Mouse (Mus musculus) macrophage (primary cell): ENCODE results near the gene Sorcs2. TPM values are rescaled to one million over a fixed set of nuclear protein-coding genes. Genes with fewer than 3 reads are reported as not detected.

Experiments
- H3K27ac ChIP-seq: fragments of 350-480 bp; formaldehyde crosslinking; 2 replicates; pipeline ENCODE4 v1.9.0; 2021
- H3K36me3 ChIP-seq: fragments of 350-480 bp; formaldehyde crosslinking; 2 replicates; pipeline ENCODE4 v1.9.0; 2021; ENCODE audit errors: inconsistent target
- H3K4me3 ChIP-seq: fragments of 350-480 bp; formaldehyde crosslinking; 2 replicates; pipeline ENCODE4 v1.9.0; 2021; ENCODE audit errors: inconsistent target
- H3K79me2 ChIP-seq: fragments of 350-480 bp; formaldehyde crosslinking; 2 replicates; pipeline ENCODE4 v1.9.0; 2021; ENCODE audit errors: inconsistent target
- whole genome bisulfite sequencing: methylation state at CpG from one replicate; pipeline ENCODE4 v1.1.7; 2026; ENCODE audit warnings: inconsistent platforms; ENCODE audit not compliant: missing documents; 5-methylcytosine and 5-hydroxymethylcytosine counted together
- polyA plus RNA-seq: library from polyadenylated mRNA; stranded (reverse); fragments of 250-400 nt; gene quantifications from 3 replicates; pipeline ENCODE4 v1.2.4, GENCODE M21; 2018; ENCODE audit warnings: inconsistent platforms

Gene Sorcs2
- polyA plus RNA-seq, 1 experiment from 2014 or later, result not detected

DNA sequence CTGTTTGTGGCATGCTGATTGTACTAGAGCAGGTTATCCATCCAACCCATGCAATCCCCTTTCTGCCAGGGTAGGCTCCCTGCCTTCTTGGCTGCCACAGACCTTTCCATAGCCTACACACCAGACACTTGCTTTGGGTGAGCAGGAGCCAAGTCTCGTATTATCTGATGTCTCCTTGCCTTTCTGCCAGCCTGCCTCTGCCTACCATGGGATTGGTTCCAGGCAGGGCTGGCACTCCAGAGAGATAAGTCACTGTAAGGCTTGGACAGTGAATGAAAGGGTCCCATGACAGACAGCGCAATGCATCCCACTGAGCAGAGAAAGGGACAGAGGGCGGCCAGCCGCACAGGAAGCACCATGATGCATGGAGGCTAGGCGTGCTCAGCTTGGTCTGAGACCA is 358.3 kb downstream of the Sorcs2 start:
- 89% methylated on average over 5 of the region's 5 CpGs for WGBS
- H3K4me3 ChIP-seq, result no peak overlapping the region

GRCm38 (mm10) chr5:36033531-36034426 is 364.2 kb downstream of the Sorcs2 start:
- 51% methylated on average over 7 of the region's 8 CpGs for WGBS
- Histone ChIP-seq H3K79me2 (no peaks in the 10 kb centered on the region), H3K36me3 (no peaks in the 10 kb centered on the region), H3K27ac (no peak overlapping the region), H3K4me3 (no peak overlapping the region)

More for the DNA sequence above, 358.3 kb downstream of the Sorcs2 start:
- Histone ChIP-seq H3K27ac (no peak overlapping the region), H3K79me2 (no peaks in the 10 kb centered on the region), H3K36me3 (no peaks in the 10 kb centered on the region)

GRCm38 (mm10) chr5:36025076-36025475 is 372.9 kb downstream of the Sorcs2 start:
- H3K36me3 ChIP-seq, result no peaks in the 10 kb centered on the region
- whole genome bisulfite sequencing, result 90% methylated on average over 4 of the region's 4 CpGs
- no peak overlapping the region for H3K4me3 ChIP-seq

GRCm38 (mm10) chr5:36024003-36024685 is 373.8 kb downstream of the Sorcs2 start:
- WGBS, result 60% methylated on average over 9 of the region's 9 CpGs
- Histone ChIP-seq H3K4me3 (no peak overlapping the region), H3K79me2 (no peaks in the 10 kb centered on the region), H3K27ac (no peak overlapping the region), H3K36me3 (no peaks in the 10 kb centered on the region)

More at GRCm38 (mm10) chr5:36025076-36025475, 372.9 kb downstream of the Sorcs2 start:
- no peaks in the 10 kb centered on the region for H3K79me2 ChIP-seq
- no peak overlapping the region for H3K27ac ChIP-seq

- H3K4me3 ChIP-seq, result no peak overlapping the region
- 75% methylated on average over 1 of the region's 1 CpGs for WGBS
- no peak overlapping the region for H3K27ac ChIP-seq
- no peaks in the 10 kb centered on the region for H3K36me3 ChIP-seq
- H3K79me2 ChIP-seq, result no peaks in the 10 kb centered on the region
These were observed 375.6 kb downstream of the Sorcs2 start for GRCm38 (mm10) chr5:36022361-36022760.

DNA sequence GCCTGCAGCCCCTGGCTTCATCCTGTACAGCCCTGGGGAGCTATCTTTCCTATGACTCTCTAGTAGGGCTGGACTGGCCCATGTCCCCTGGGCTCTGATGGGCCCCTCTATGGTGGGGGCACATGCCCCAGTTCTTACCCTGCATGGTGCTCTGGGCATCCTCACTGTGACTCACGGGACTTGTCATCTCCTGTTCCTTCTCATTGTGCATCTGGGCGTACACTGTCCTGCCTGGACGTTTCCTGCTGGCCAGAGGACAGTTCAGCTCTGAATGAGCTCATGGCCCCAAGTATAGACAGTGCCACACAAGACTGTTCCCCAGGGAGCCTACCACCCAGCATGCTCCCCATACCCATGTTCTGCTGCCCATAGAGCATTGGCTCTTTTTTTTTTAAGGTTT is 376.8 kb downstream of the Sorcs2 start:
- Histone ChIP-seq H3K79me2 (no peaks in the 10 kb centered on the region), H3K27ac (no peak overlapping the region), H3K4me3 (no peak overlapping the region), H3K36me3 (no peaks in the 10 kb centered on the region)
- 91% methylated on average over 3 of the region's 3 CpGs for WGBS

- Histone ChIP-seq H3K36me3 (no peaks in the 10 kb centered on the region), H3K4me3 (no peak overlapping the region)
- WGBS, result 91% methylated on average over 3 of the region's 3 CpGs
These were observed 379.6 kb downstream of the Sorcs2 start for GRCm38 (mm10) chr5:36018366-36018765.

DNA sequence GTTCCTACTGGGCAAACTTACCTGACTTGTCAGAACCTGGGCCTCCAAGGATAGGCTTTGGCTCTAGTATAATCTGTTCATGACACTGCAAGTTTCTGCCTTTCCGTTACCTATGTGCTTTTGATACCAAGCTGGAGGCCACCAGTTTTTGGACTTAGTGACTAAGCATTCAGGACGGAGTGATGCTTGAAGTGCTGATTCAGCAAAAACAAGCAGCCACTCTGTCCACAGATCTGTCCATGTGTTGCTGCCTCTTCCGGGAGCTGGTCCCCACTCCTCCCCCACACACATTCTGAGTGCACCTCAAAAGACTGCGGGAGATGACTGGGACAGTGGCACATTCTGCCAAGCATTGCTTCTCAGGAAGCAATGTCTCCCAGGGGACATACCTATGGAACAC is 388.5 kb downstream of the Sorcs2 start:
- H3K79me2 ChIP-seq, result no peaks in the 10 kb centered on the region
- no peaks in the 10 kb centered on the region for H3K36me3 ChIP-seq
- WGBS, result 72% methylated on average over 4 of the region's 4 CpGs
- no peak overlapping the region for H3K4me3 ChIP-seq
- no peak overlapping the region for H3K27ac ChIP-seq

More at GRCm38 (mm10) chr5:36018366-36018765, 379.6 kb downstream of the Sorcs2 start:
- Histone ChIP-seq H3K79me2 (no peaks in the 10 kb centered on the region), H3K27ac (no peak overlapping the region)

GRCm38 (mm10) chr5:36007649-36008048 is 390.3 kb downstream of the Sorcs2 start:
- 90% methylated on average over 10 of the region's 10 CpGs for WGBS
- Histone ChIP-seq H3K79me2 (no peaks in the 10 kb centered on the region), H3K27ac (no peak overlapping the region), H3K36me3 (no peaks in the 10 kb centered on the region), H3K4me3 (no peak overlapping the region)

GRCm38 (mm10) chr5:36006586-36006985 is 391.4 kb downstream of the Sorcs2 start:
- no peaks in the 10 kb centered on the region for H3K79me2 ChIP-seq

DNA sequence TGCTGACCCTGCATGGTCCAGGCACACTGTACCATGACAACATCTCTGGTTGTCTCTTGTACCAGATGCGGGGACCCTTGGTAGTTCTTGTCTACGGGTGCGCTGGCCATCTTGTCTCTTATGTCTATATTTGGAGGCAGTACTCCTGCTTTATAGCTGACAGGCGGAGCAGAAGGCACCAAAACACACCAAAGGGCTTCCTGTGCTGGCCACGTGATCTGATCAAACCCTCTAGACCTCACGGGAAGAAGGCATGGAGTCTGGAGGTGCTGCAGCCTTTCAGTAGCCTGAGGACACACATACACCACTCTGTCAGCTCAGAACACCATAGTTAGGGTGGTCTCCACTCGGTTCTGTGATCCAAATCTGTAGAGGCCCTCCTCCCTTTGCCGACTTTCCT is 391.8 kb downstream of the Sorcs2 start:
- WGBS, result 62% methylated on average over 8 of the region's 8 CpGs

More at GRCm38 (mm10) chr5:36006586-36006985, 391.4 kb downstream of the Sorcs2 start:
- Histone ChIP-seq H3K27ac (no peak overlapping the region), H3K36me3 (no peaks in the 10 kb centered on the region), H3K4me3 (no peak overlapping the region)
- WGBS, result 79% methylated on average over 5 of the region's 5 CpGs

DNA sequence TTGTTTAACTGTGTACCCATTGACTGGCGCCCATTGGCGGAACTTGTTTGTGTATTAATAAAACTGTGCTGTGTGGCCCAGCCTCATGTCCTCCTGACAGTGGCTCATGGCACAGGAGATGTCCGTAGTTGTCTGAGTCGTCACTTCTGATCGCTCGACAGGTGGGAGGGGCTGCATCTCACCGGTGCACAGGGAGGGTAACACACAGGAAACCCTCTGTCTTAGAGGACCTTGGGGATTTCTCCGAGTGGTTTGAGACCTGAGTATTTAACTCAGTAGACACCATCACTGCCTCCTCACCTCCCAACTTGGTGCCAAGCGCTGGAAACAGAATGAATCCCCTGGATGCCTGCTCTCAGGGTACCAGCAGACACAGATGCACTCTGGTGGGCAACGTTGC is 394.1 kb downstream of the Sorcs2 start:
- WGBS, result 81% methylated on average over 10 of the region's 10 CpGs
- H3K4me3 ChIP-seq, result no peak overlapping the region

More for the DNA sequence above, 391.8 kb downstream of the Sorcs2 start:
- no peaks in the 10 kb centered on the region for H3K79me2 ChIP-seq
- no peaks in the 10 kb centered on the region for H3K36me3 ChIP-seq
- H3K27ac ChIP-seq, result no peak overlapping the region
- no peak overlapping the region for H3K4me3 ChIP-seq

GRCm38 (mm10) chr5:35989986-35990735 is 407.8 kb downstream of the Sorcs2 start:
- WGBS, result 97% methylated on average over 11 of the region's 11 CpGs
- H3K36me3 ChIP-seq, result no peaks in the 10 kb centered on the region
- H3K4me3 ChIP-seq, result no peak overlapping the region
- no peak overlapping the region for H3K27ac ChIP-seq
- H3K79me2 ChIP-seq, result no peaks in the 10 kb centered on the region

More for the DNA sequence above, 394.1 kb downstream of the Sorcs2 start:
- Histone ChIP-seq H3K27ac (no peak overlapping the region), H3K36me3 (no peaks in the 10 kb centered on the region), H3K79me2 (no peaks in the 10 kb centered on the region)

DNA sequence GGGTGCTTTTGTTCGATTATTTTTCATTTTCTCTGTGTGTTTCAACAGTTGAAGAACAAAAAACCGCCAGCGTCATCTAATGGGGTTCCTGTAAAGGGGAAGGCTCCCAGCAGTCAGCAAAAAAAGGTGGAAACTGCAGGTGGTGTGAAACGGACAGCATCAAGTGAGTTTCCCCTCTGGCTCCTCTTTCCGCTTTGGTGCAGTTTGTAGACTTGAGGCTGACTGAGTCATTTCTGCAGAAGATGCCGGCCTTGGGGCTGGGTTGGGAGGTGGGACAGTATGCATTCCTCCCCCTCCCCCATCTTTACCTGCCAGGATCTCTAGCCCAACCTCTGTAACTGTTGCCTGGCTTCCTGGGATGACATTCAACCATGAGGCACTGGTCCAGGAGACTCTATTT is 408.4 kb downstream of the Sorcs2 start:
- WGBS, result 77% methylated on average over 6 of the region's 6 CpGs

More for the DNA sequence above, 408.4 kb downstream of the Sorcs2 start:
- no peaks in the 10 kb centered on the region for H3K36me3 ChIP-seq
- H3K27ac ChIP-seq, result no peak overlapping the region
- no peak overlapping the region for H3K4me3 ChIP-seq
- H3K79me2 ChIP-seq, result no peaks in the 10 kb centered on the region
